Mouse (Mus musculus): ENCODE measurements around the gene Dlgap4. TPM values are rescaled to one million over a fixed set of nuclear protein-coding genes. Genes with fewer than 3 reads are reported as not detected.

Dlgap4 gene
- polyA plus RNA-seq, 1 experiment, result 72.1 TPM

DNA sequence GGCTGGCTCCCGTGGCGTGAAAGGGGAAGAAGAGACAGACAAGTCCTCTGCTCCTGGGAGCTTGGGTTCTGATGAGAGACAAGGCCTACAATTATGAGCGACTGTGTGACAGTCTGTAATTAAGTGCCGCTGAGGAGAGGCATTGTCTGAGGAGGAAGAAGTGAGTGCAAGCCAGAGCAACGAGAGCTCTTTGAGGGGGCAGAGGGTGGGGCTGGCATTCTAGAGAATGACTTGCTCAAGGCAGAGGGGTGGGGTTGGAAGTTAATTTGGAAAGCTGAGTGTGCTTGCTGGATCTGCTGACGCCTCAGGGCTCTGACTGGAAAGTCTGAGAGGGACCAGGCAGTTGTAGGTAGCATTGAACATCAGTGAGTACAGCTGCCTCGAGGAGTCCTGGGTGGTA is 112.8 kb downstream of the Dlgap4 start:
- Histone ChIP-seq H3K4me3 (ENCODE audit: insufficient read depth, low read length) (no peak overlapping the region), H3K4me1 (ENCODE audit: control insufficient read depth, insufficient read depth, low read length) (peaks cover 62% of the 10 kb centered on the region), H3K27ac (ENCODE audit: insufficient read depth, low read depth, low read length) (peak overlapping the region; percentile 23)
- no peak for TF ChIP-seq POLR2A (IDR thresholded peaks at IDR 0.05; ENCODE audit: borderline replicate concordance, low read depth, low read length)

- TF ChIP-seq CTCF (IDR thresholded peaks at IDR 0.05; ENCODE audit: low read depth, low read length), result no peak
- no peak for TF ChIP-seq POLR2A (IDR thresholded peaks at IDR 0.05; ENCODE audit: borderline replicate concordance, low read depth, low read length)
- H3K27ac ChIP-seq (ENCODE audit: insufficient read depth, low read depth, low read length), result peak overlapping the region; percentile 6; the same call in 1 of the 2 replicates
- peaks cover 68% of the 10 kb centered on the region for H3K4me1 ChIP-seq (ENCODE audit: control insufficient read depth, insufficient read depth, low read length)
- no peak overlapping the region for H3K4me3 ChIP-seq (ENCODE audit: insufficient read depth, low read length)
Observed at GRCm38 (mm10) chr2:156726878-156727277, 113.4 kb downstream of the Dlgap4 start.

GRCm38 (mm10) chr2:156729537-156730469 is 116.3 kb downstream of the Dlgap4 start:
- Histone ChIP-seq H3K4me1 (ENCODE audit: control insufficient read depth, insufficient read depth, low read length) (peaks cover 71% of the 10 kb centered on the region), H3K4me3 (ENCODE audit: insufficient read depth, low read length) (peak overlapping the region; percentile 65), H3K27ac (ENCODE audit: insufficient read depth, low read depth, low read length) (peak overlapping the region; percentile 87)
- TF ChIP-seq POLR2A (IDR thresholded peaks at IDR 0.05; ENCODE audit: borderline replicate concordance, low read depth, low read length) (no peak), CTCF (IDR thresholded peaks at IDR 0.05; ENCODE audit: low read depth, low read length) (no peak)

DNA sequence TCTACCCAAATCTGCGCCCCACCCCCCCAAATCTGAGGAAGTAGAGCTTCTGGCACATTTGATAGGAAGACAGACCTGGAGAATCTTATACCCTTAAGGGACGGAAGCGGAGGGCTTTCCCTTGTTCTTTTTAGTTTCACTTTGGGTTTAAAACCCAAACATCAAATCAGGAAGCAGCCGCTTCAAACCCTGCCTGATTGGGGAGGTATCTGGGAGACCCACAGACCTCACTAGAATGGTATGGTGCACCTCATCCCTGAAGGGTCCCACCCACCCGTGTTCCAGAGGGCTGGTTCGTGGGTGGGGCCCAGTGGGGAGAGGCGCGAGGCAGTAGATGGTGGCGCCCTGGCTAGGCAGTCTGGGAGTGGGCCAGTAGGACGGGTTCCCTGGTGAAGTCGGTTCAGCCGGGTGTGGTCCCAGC is 117.0 kb downstream of the Dlgap4 start:
- Histone ChIP-seq H3K4me3 (ENCODE audit: insufficient read depth, low read length) (peak overlapping the region; percentile 65), H3K27ac (ENCODE audit: insufficient read depth, low read depth, low read length) (peak overlapping the region; percentile 87), H3K4me1 (ENCODE audit: control insufficient read depth, insufficient read depth, low read length) (peaks cover 64% of the 10 kb centered on the region)
- TF ChIP-seq POLR2A (IDR thresholded peaks at IDR 0.05; ENCODE audit: borderline replicate concordance, low read depth, low read length) (no peak), CTCF (IDR thresholded peaks at IDR 0.05; ENCODE audit: low read depth, low read length) (no peak)

DNA sequence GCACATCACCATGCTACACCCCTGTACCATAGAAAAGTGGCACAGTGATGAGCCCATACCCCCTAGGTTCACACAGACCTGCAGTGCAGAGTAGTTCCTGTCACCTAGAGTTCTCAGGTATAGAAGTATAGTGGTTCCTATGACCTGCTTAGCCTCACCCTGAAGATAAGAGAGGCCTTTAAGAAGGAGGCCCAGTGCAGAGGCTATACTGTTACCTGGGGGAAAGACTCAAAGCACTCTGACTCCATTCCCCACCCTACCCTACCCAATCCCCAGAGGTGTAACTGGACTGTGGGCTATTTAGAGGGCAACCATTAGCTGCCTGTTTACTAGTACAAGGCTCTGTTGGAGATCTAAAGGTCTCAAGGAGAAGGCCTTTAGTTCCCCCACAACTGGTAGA is 118.1 kb downstream of the Dlgap4 start:
- Histone ChIP-seq H3K27ac (ENCODE audit: insufficient read depth, low read depth, low read length) (no peak overlapping the region), H3K4me3 (ENCODE audit: insufficient read depth, low read length) (no peak overlapping the region)

GRCm38 (mm10) chr2:156732109-156732508 is 118.6 kb downstream of the Dlgap4 start:
- Histone ChIP-seq H3K27ac (ENCODE audit: insufficient read depth, low read depth, low read length) (no peak overlapping the region), H3K4me1 (ENCODE audit: control insufficient read depth, insufficient read depth, low read length) (peaks cover 62% of the 10 kb centered on the region), H3K4me3 (ENCODE audit: insufficient read depth, low read length) (no peak overlapping the region)
- no peak for TF ChIP-seq CTCF (IDR thresholded peaks at IDR 0.05; ENCODE audit: low read depth, low read length)
- no peak for TF ChIP-seq POLR2A (IDR thresholded peaks at IDR 0.05; ENCODE audit: borderline replicate concordance, low read depth, low read length)

More for the DNA sequence above, 118.1 kb downstream of the Dlgap4 start:
- no peak for TF ChIP-seq CTCF (IDR thresholded peaks at IDR 0.05; ENCODE audit: low read depth, low read length)
- no peak for TF ChIP-seq POLR2A (IDR thresholded peaks at IDR 0.05; ENCODE audit: borderline replicate concordance, low read depth, low read length)
- peaks cover 62% of the 10 kb centered on the region for H3K4me1 ChIP-seq (ENCODE audit: control insufficient read depth, insufficient read depth, low read length)

DNA sequence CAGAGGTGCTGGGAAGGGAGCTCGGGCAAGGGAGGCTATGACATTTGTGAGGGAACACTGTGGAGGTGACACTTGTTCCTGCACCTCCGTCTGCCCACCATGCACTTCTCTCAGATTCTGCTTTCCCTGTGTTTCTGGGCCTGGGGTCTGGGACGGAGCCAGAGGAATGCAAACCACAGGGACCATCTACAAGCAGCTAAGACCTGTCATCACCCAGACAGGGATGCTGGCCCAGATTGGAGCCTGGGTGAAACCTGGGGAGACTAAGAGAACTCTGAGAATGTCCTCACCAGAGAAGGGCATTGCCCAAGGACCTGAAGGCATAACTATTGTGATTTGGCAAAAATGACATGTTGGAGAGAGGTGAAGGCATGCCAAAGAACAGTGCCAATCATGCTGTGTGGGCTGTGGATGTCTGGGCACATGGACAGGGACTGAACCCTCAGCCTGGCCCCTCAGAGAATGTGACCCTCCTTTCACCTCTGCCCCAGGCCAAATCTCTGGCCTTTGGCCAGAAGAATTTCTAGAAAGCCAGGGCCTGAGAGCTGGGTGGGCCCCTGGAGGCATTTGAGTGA is 122.3 kb downstream of the Dlgap4 start:
- TF ChIP-seq CTCF (IDR thresholded peaks at IDR 0.05; ENCODE audit: low read depth, low read length), result no peak
- TF ChIP-seq POLR2A (IDR thresholded peaks at IDR 0.05; ENCODE audit: borderline replicate concordance, low read depth, low read length), result no peak
- H3K4me3 ChIP-seq (ENCODE audit: insufficient read depth, low read length), result no peak overlapping the region
- H3K27ac ChIP-seq (ENCODE audit: insufficient read depth, low read depth, low read length), result no peak overlapping the region
- peaks cover 68% of the 10 kb centered on the region for H3K4me1 ChIP-seq (ENCODE audit: control insufficient read depth, insufficient read depth, low read length)

GRCm38 (mm10) chr2:156736846-156737245 is 123.3 kb downstream of the Dlgap4 start:
- Histone ChIP-seq H3K27ac (ENCODE audit: insufficient read depth, low read depth, low read length) (no peak overlapping the region), H3K4me1 (ENCODE audit: control insufficient read depth, insufficient read depth, low read length) (peaks cover 60% of the 10 kb centered on the region), H3K4me3 (ENCODE audit: insufficient read depth, low read length) (no peak overlapping the region)
- TF ChIP-seq POLR2A (IDR thresholded peaks at IDR 0.05; ENCODE audit: borderline replicate concordance, low read depth, low read length) (no peak), CTCF (IDR thresholded peaks at IDR 0.05; ENCODE audit: low read depth, low read length) (no peak)

GRCm38 (mm10) chr2:156737976-156738375 is 124.5 kb downstream of the Dlgap4 start:
- no peak for TF ChIP-seq POLR2A (IDR thresholded peaks at IDR 0.05; ENCODE audit: borderline replicate concordance, low read depth, low read length)
- TF ChIP-seq CTCF (IDR thresholded peaks at IDR 0.05; ENCODE audit: low read depth, low read length), result no peak
- H3K4me1 ChIP-seq (ENCODE audit: control insufficient read depth, insufficient read depth, low read length), result peaks cover 48% of the 10 kb centered on the region
- no peak overlapping the region for H3K27ac ChIP-seq (ENCODE audit: insufficient read depth, low read depth, low read length)
- no peak overlapping the region for H3K4me3 ChIP-seq (ENCODE audit: insufficient read depth, low read length)

GRCm38 (mm10) chr2:156741265-156741664 is 127.8 kb downstream of the Dlgap4 start:
- TF ChIP-seq CTCF (IDR thresholded peaks at IDR 0.05; ENCODE audit: low read depth, low read length), result no peak
- H3K4me1 ChIP-seq (ENCODE audit: control insufficient read depth, insufficient read depth, low read length), result peaks cover 32% of the 10 kb centered on the region
- no peak overlapping the region for H3K4me3 ChIP-seq (ENCODE audit: insufficient read depth, low read length)
- no peak overlapping the region for H3K27ac ChIP-seq (ENCODE audit: insufficient read depth, low read depth, low read length)
